ENCODE assay signal across 8 mouse cellular contexts in the genomic region with DNA sequence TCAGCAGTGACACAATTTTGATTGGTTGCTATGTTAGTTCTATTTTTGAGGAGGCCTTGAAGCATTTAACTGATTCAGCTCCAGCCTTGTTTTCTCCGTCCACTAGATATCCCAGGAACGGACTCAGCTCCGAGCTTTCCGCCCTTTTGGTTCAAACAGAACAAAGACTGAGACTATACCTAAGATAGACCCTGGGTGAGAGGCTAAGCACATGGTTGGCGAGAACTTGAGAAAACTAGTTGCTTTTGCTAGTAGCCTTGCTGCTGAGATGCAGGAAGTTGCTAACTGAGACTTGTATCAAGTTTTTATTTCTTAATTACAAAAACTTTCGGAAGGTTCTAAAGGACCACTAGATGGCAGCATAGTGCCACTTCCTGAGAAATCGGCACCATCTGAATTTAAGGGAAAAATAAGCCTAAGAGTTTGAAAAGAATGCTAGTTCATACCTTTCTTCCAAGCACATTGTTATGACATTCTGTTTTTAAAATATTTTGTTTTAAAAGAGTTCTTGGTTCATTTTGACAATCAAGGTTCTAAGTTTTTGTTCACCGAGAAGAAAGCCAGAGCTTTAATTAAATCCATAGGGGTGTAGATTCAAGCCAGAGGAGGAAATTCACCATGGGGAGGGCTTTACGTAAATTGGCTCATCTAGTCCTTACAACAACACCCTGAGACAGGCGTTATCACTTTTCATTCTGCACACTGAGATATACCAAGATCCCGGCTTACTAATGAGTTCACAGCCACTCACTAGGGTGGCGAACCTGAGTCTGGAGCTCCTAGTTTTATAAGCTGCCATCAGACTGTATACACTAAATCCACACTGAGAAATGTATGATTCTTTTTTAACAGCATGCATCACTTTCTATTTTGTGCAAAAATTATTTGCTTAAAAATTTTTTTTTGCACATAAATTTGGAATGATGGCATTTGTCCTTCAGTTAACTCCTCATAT. TPM values are rescaled to one million over a fixed set of nuclear protein-coding genes. Genes with fewer than 3 reads are reported as not detected.
DNase-seq lines count a peak whose midpoint lies in the region; ATAC-seq and TF ChIP-seq lines count a peak whose summit lies in the region.

No protein-coding gene starts in this region.

- no peaks in the 10 kb centered on the region for H3K4me1 ChIP-seq in hindbrain, embryonic 11.5 days (replicated peaks; ENCODE audit: control insufficient read depth, insufficient read depth, low read length)
- no peaks in the 10 kb centered on the region for H3K4me1 ChIP-seq in hindbrain, embryonic 12.5 days
- H3K4me1 ChIP-seq in G1E (ENCODE audit: insufficient read depth, low read depth, low read length) = no peaks in the 10 kb centered on the region
- H3K4me1 ChIP-seq in kidney, postnatal 0 days (replicated peaks; ENCODE audit: insufficient read depth, low read length) = no peaks in the 10 kb centered on the region
- H3K4me1 ChIP-seq in stomach, embryonic 16.5 days (ENCODE audit: control insufficient read depth, insufficient read depth, low read length) = no peaks in the 10 kb centered on the region

- H3K36me3 ChIP-seq in hindbrain, embryonic 11.5 days (ENCODE audit: control insufficient read depth, insufficient read depth, low read length) = no peaks in the 10 kb centered on the region
- H3K36me3 ChIP-seq in hindbrain, embryonic 12.5 days = no peaks in the 10 kb centered on the region
- no peaks in the 10 kb centered on the region for H3K36me3 ChIP-seq in G1E (replicated peaks)
- no peaks in the 10 kb centered on the region for H3K36me3 ChIP-seq in kidney, postnatal 0 days (ENCODE audit: insufficient read depth, low read length)
- no peaks in the 10 kb centered on the region for H3K36me3 ChIP-seq in stomach, embryonic 16.5 days (ENCODE audit: control insufficient read depth, insufficient read depth, low read length)

- 0 out of 2 replicates have a peak, but pooled peaks have one; percentile 11 for TF ChIP-seq CTCF in G1E (IDR thresholded peaks at IDR 0.05; ENCODE audit: low read depth, low read length)
- TF ChIP-seq CTCF in kidney, postnatal 0 days (IDR thresholded peaks at IDR 0.05; ENCODE audit: low read depth) = peak; percentile 81

- peak; percentile 71 for DNase-seq in hindbrain, embryonic 11.5 days (ENCODE audit: low spot score)
- peak; percentile 8 for DNase-seq in G1E (ENCODE audit: low spot score)
- peak; percentile 86 for DNase-seq in kidney, postnatal 0 days (ENCODE audit: low spot score)
- no peak for DNase-seq in layer of hippocampus, postnatal 36 days
- DNase-seq in cerebellum, adult 11 months = no peak

- H3K4me2 ChIP-seq in hindbrain, embryonic 11.5 days (replicated peaks; ENCODE audit: low read depth, low read length) = no peak overlapping the region
- H3K4me2 ChIP-seq in hindbrain, embryonic 12.5 days (replicated peaks) = no peak overlapping the region
- H3K4me2 ChIP-seq in kidney, postnatal 0 days (ENCODE audit: low read length) = 0 out of 2 replicates have a peak overlapping the region, but pooled peaks have one; percentile 25
- H3K4me2 ChIP-seq in stomach, embryonic 16.5 days (ENCODE audit: low read depth, low read length) = peak overlapping the region; percentile 26; the same call in 1 of the 2 replicates

- no peak overlapping the region for H3K4me3 ChIP-seq in hindbrain, embryonic 11.5 days (ENCODE audit: low read depth, low read length)
- no peak overlapping the region for H3K4me3 ChIP-seq in hindbrain, embryonic 12.5 days
- H3K4me3 ChIP-seq in G1E (ENCODE audit: low read depth, low read length) = no peak overlapping the region
- H3K4me3 ChIP-seq in kidney, postnatal 0 days (replicated peaks; ENCODE audit: low read depth, low read length) = no peak overlapping the region
- H3K4me3 ChIP-seq in stomach, embryonic 16.5 days (replicated peaks; ENCODE audit: low read length) = no peak overlapping the region

- no peak overlapping the region for H3K9ac ChIP-seq in hindbrain, embryonic 11.5 days (ENCODE audit: low read depth, low read length)
- no peak overlapping the region for H3K9ac ChIP-seq in hindbrain, embryonic 12.5 days
- no peak overlapping the region for H3K9ac ChIP-seq in kidney, postnatal 0 days (ENCODE audit: low read depth, low read length)
- peak overlapping the region; percentile 41; the same call in 1 of the 2 replicates for H3K9ac ChIP-seq in stomach, embryonic 16.5 days (ENCODE audit: low read length)

- H3K27me3 ChIP-seq in hindbrain, embryonic 11.5 days (ENCODE audit: control insufficient read depth, insufficient read depth, low read length) = no peaks in the 10 kb centered on the region
- H3K27me3 ChIP-seq in hindbrain, embryonic 12.5 days = no peaks in the 10 kb centered on the region
- H3K27me3 ChIP-seq in G1E (ENCODE audit: insufficient read depth, low read length) = no peaks in the 10 kb centered on the region
- no peaks in the 10 kb centered on the region for H3K27me3 ChIP-seq in kidney, postnatal 0 days (ENCODE audit: insufficient read depth, low read length)
- H3K27me3 ChIP-seq in stomach, embryonic 16.5 days (ENCODE audit: control insufficient read depth, insufficient read depth, low read length) = no peaks in the 10 kb centered on the region

- 58% methylated on average over 12 of the region's 12 CpGs for WGBS in hindbrain, embryonic 11.5 days
- 49% methylated on average over 12 of the region's 12 CpGs for WGBS in hindbrain, embryonic 12.5 days
- WGBS in kidney, postnatal 0 days = 51% methylated on average over 12 of the region's 12 CpGs
- WGBS in stomach, embryonic 16.5 days = 43% methylated on average over 12 of the region's 12 CpGs

- no peak for ATAC-seq in hindbrain, embryonic 11.5 days (ENCODE audit: low FRiP score)
- no peak for ATAC-seq in hindbrain, embryonic 12.5 days (ENCODE audit: low FRiP score)
- no peak for ATAC-seq in G1E (ENCODE audit: extremely low read depth, insufficient number of reproducible peaks, low FRiP score, poor library complexity, severe bottlenecking)
- peak; percentile 65; the same call in 1 of the 2 replicates for ATAC-seq in common myeloid progenitor, adult 5-6 weeks (replicated peaks; ENCODE audit: low read depth, poor library complexity, severe bottlenecking)
- ATAC-seq in kidney, postnatal 0 days (replicated peaks; ENCODE audit: low FRiP score, low read depth) = no peak
- ATAC-seq in stomach, embryonic 16.5 days (ENCODE audit: insufficient read depth, low FRiP score) = no peak

- no peak overlapping the region for H3K27ac ChIP-seq in hindbrain, embryonic 11.5 days (ENCODE audit: low read depth, low read length)
- no peak overlapping the region for H3K27ac ChIP-seq in hindbrain, embryonic 12.5 days
- no peak overlapping the region for H3K27ac ChIP-seq in kidney, postnatal 0 days
- H3K27ac ChIP-seq in stomach, embryonic 16.5 days (ENCODE audit: low read length) = no peak overlapping the region

- H3K9me3 ChIP-seq in hindbrain, embryonic 11.5 days (ENCODE audit: control insufficient read depth, low read length) = no peaks in the 10 kb centered on the region
- no peaks in the 10 kb centered on the region for H3K9me3 ChIP-seq in hindbrain, embryonic 12.5 days (replicated peaks)
- no peaks in the 10 kb centered on the region for H3K9me3 ChIP-seq in G1E (replicated peaks)
- no peaks in the 10 kb centered on the region for H3K9me3 ChIP-seq in kidney, postnatal 0 days (replicated peaks; ENCODE audit: low read length)
- H3K9me3 ChIP-seq in stomach, embryonic 16.5 days (replicated peaks; ENCODE audit: control insufficient read depth, low read length) = no peaks in the 10 kb centered on the region

RNA-seq across cellular contexts. Expression of a gene that starts 20.5 kb away (rescaled TPM):
- 48.9 and 51.4 TPM in 2 replicates for polyA plus RNA-seq in hindbrain, embryonic 11.5 days (2014; fragmentation: Nextera tagmentation; extraction: Ambion mirVana)
- 42.9 and 43.1 TPM in 2 replicates for polyA plus RNA-seq in hindbrain, embryonic 12.5 days (2016; fragmentation: Nextera tagmentation; extraction: Ambion mirVana)
- 466 and 524 TPM in 2 replicates for total RNA-seq in G1E (2014; fragmentation: Nextera tagmentation)
- 257 and 292 TPM in 2 replicates for total RNA-seq in G1E (2017)
- 59.6 and 68.9 TPM in 2 replicates for polyA plus RNA-seq in G1E (2012)
- 71.8 and 83.1 TPM in 2 replicates for total RNA-seq in common myeloid progenitor, adult 5-6 weeks (2017)
- 48.1 and 50.2 TPM in 2 replicates for polyA plus RNA-seq in kidney, postnatal 0 days (2015; fragmentation: Nextera tagmentation; extraction: Ambion mirVana)
- polyA plus RNA-seq in stomach, embryonic 16.5 days (2015; fragmentation: Nextera tagmentation; extraction: Ambion mirVana) = 61.8 and 75.7 TPM in 2 replicates
- total RNA-seq in layer of hippocampus, postnatal 36 days (2021) = 10 to 100 TPM; 66.6 to 70.5 TPM

RNA-seq across cellular contexts. Expression of a gene that starts 42.1 kb away (rescaled TPM):
- polyA plus RNA-seq in hindbrain, embryonic 11.5 days (2014; fragmentation: Nextera tagmentation; extraction: Ambion mirVana) = 184 and 196 TPM in 2 replicates
- polyA plus RNA-seq in hindbrain, embryonic 12.5 days (2016; fragmentation: Nextera tagmentation; extraction: Ambion mirVana) = 126 and 128 TPM in 2 replicates
- 129 and 133 TPM in 2 replicates for total RNA-seq in G1E (2014; fragmentation: Nextera tagmentation)
- 183 and 211 TPM in 2 replicates for total RNA-seq in G1E (2017)
- 54.0 and 55.1 TPM in 2 replicates for polyA plus RNA-seq in G1E (2012)
- total RNA-seq in common myeloid progenitor, adult 5-6 weeks (2017) = 173 and 217 TPM in 2 replicates
- 136 and 147 TPM in 2 replicates for polyA plus RNA-seq in kidney, postnatal 0 days (2015; fragmentation: Nextera tagmentation; extraction: Ambion mirVana)
- polyA plus RNA-seq in stomach, embryonic 16.5 days (2015; fragmentation: Nextera tagmentation; extraction: Ambion mirVana) = 121 and 129 TPM in 2 replicates
- 10 to 100 TPM; 20.4 to 22.1 TPM for total RNA-seq in layer of hippocampus, postnatal 36 days (2021)

RNA-seq across cellular contexts. Expression of a gene that starts 42.4 kb away (rescaled TPM):
- polyA plus RNA-seq in hindbrain, embryonic 11.5 days (2014; fragmentation: Nextera tagmentation; extraction: Ambion mirVana) = 55.0 TPM in 2 replicates
- 34.3 and 36.9 TPM in 2 replicates for polyA plus RNA-seq in hindbrain, embryonic 12.5 days (2016; fragmentation: Nextera tagmentation; extraction: Ambion mirVana)
- total RNA-seq in G1E (2014; fragmentation: Nextera tagmentation) = 186 and 202 TPM in 2 replicates
- total RNA-seq in G1E (2017) = 79.4 and 99.2 TPM in 2 replicates
- 2.1 and 2.8 TPM in 2 replicates for polyA plus RNA-seq in G1E (2012)
- total RNA-seq in common myeloid progenitor, adult 5-6 weeks (2017) = 93.3 and 111 TPM in 2 replicates
- 16.4 and 19.3 TPM in 2 replicates for polyA plus RNA-seq in kidney, postnatal 0 days (2015; fragmentation: Nextera tagmentation; extraction: Ambion mirVana)
- 38.4 and 41.1 TPM in 2 replicates for polyA plus RNA-seq in stomach, embryonic 16.5 days (2015; fragmentation: Nextera tagmentation; extraction: Ambion mirVana)
- under 1 TPM; 0.30 to 0.61 TPM for total RNA-seq in layer of hippocampus, postnatal 36 days (2021)

Comparison
In these comparisons a context has a peak if more than half of its experiments do, and no peak if none do; other contexts are left out.
1. DNase-seq: peak in hindbrain, embryonic 11.5 days (single experiment), G1E (single experiment) and kidney, postnatal 0 days (single experiment); none in layer of hippocampus, postnatal 36 days (0 of 2) and cerebellum, adult 11 months (single experiment).
2. H3K4me2 ChIP-seq: peak in kidney, postnatal 0 days (single experiment) and stomach, embryonic 16.5 days (single experiment); none in hindbrain, embryonic 11.5 days (single experiment) and hindbrain, embryonic 12.5 days (single experiment).